Comparison of ENCODE assay signal across 7 mouse cellular contexts in genomic region chr11:69662967-69663671, GRCm38 (mm10). TPM values are rescaled to one million over a fixed set of nuclear protein-coding genes. Genes with fewer than 3 reads are reported as not detected.
DNase-seq lines count a peak whose midpoint lies in the region; ATAC-seq and TF ChIP-seq lines count a peak whose summit lies in the region.

No protein-coding gene starts in this region.

- no peaks in the 10 kb centered on the region for H3K9me3 ChIP-seq in lung, embryonic 14.5 days (ENCODE audit: low read depth, low read length)
- H3K9me3 ChIP-seq in embryonic facial prominence, embryonic 15.5 days (replicated peaks) = no peaks in the 10 kb centered on the region
- H3K9me3 ChIP-seq in intestine, embryonic 16.5 days (ENCODE audit: control insufficient read depth, low read length) = no peaks in the 10 kb centered on the region
- no peaks in the 10 kb centered on the region for H3K9me3 ChIP-seq in neural tube, embryonic 15.5 days (replicated peaks)

- H3K4me1 ChIP-seq in lung, embryonic 14.5 days (ENCODE audit: insufficient read depth) = 0 out of 2 replicates have a peak, but pooled peaks cover 3% of the 10 kb centered on the region
- peaks cover 18% of the 10 kb centered on the region for H3K4me1 ChIP-seq in embryonic facial prominence, embryonic 15.5 days
- H3K4me1 ChIP-seq in intestine, embryonic 16.5 days (ENCODE audit: control insufficient read depth, insufficient read depth, low read length) = peaks cover 6% of the 10 kb centered on the region
- H3K4me1 ChIP-seq in neural tube, embryonic 15.5 days = peaks cover 28% of the 10 kb centered on the region

- 55% methylated on average over 13 of the region's 13 CpGs for WGBS in lung, embryonic 14.5 days
- 67% methylated on average over 13 of the region's 13 CpGs for WGBS in embryonic facial prominence, embryonic 15.5 days
- 65% methylated on average over 13 of the region's 13 CpGs for WGBS in intestine, embryonic 16.5 days
- 68% methylated on average over 13 of the region's 13 CpGs for WGBS in neural tube, embryonic 15.5 days

- peak overlapping the region; percentile 96 for H3K27ac ChIP-seq in lung, embryonic 14.5 days (ENCODE audit: low read depth)
- peak overlapping the region; percentile 96 for H3K27ac ChIP-seq in embryonic facial prominence, embryonic 15.5 days (replicated peaks)
- H3K27ac ChIP-seq in intestine, embryonic 16.5 days (ENCODE audit: low read length) = peak overlapping the region; percentile 96
- H3K27ac ChIP-seq in neural tube, embryonic 15.5 days (replicated peaks) = peak overlapping the region; percentile 97

- no peak for TF ChIP-seq CTCF in lung, embryonic 14.5 days (IDR thresholded peaks at IDR 0.05; ENCODE audit: low read depth)

- H3K9ac ChIP-seq in lung, embryonic 14.5 days = peak overlapping the region; percentile 59
- peak overlapping the region; percentile 15; the same call in 1 of the 2 replicates for H3K9ac ChIP-seq in embryonic facial prominence, embryonic 15.5 days
- peak overlapping the region; percentile 72 for H3K9ac ChIP-seq in intestine, embryonic 16.5 days (ENCODE audit: low read depth, low read length)
- H3K9ac ChIP-seq in neural tube, embryonic 15.5 days (replicated peaks) = peak overlapping the region; percentile 61

- peaks cover 57% of the 10 kb centered on the region for H3K36me3 ChIP-seq in lung, embryonic 14.5 days (ENCODE audit: insufficient read depth)
- peaks cover 53% of the 10 kb centered on the region for H3K36me3 ChIP-seq in embryonic facial prominence, embryonic 15.5 days
- peaks cover 21% of the 10 kb centered on the region for H3K36me3 ChIP-seq in intestine, embryonic 16.5 days (ENCODE audit: control insufficient read depth, insufficient read depth, low read length)
- peaks cover 58% of the 10 kb centered on the region for H3K36me3 ChIP-seq in neural tube, embryonic 15.5 days

- no peak for DNase-seq in lung, embryonic 14.5 days
- DNase-seq in lung, postnatal 14 days = no peak
- DNase-seq in gastrocnemius, postnatal 25 days = no peak
- no peak for DNase-seq in frontal cortex, postnatal 36 days (ENCODE audit: low spot score in 2 of 2)

- peak overlapping the region; percentile 51 for H3K4me3 ChIP-seq in lung, embryonic 14.5 days (ENCODE audit: low read depth, low read length)
- peak overlapping the region; percentile 56 for H3K4me3 ChIP-seq in embryonic facial prominence, embryonic 15.5 days (replicated peaks)
- H3K4me3 ChIP-seq in intestine, embryonic 16.5 days (ENCODE audit: low read length) = peak overlapping the region; percentile 64
- peak overlapping the region; percentile 66 for H3K4me3 ChIP-seq in neural tube, embryonic 15.5 days (replicated peaks)

- no peaks in the 10 kb centered on the region for H3K27me3 ChIP-seq in lung, embryonic 14.5 days (ENCODE audit: insufficient read depth, low read length)
- H3K27me3 ChIP-seq in embryonic facial prominence, embryonic 15.5 days = no peaks in the 10 kb centered on the region
- H3K27me3 ChIP-seq in intestine, embryonic 16.5 days (replicated peaks; ENCODE audit: control insufficient read depth, insufficient read depth, low read length) = no peaks in the 10 kb centered on the region
- H3K27me3 ChIP-seq in neural tube, embryonic 15.5 days (replicated peaks) = no peaks in the 10 kb centered on the region

- ATAC-seq in lung, embryonic 14.5 days (ENCODE audit: insufficient read depth) = peak; percentile 1; the same call in 1 of the 2 replicates
- ATAC-seq in embryonic facial prominence, embryonic 15.5 days (ENCODE audit: insufficient number of reproducible peaks, low FRiP score, low TSS enrichment, low read depth) = no peak
- no peak for ATAC-seq in intestine, embryonic 16.5 days
- peak; percentile 22 for ATAC-seq in neural tube, embryonic 15.5 days (ENCODE audit: low FRiP score)

- peak overlapping the region; percentile 64 for H3K4me2 ChIP-seq in lung, embryonic 14.5 days
- H3K4me2 ChIP-seq in embryonic facial prominence, embryonic 15.5 days (replicated peaks) = peak overlapping the region; percentile 48
- H3K4me2 ChIP-seq in intestine, embryonic 16.5 days (ENCODE audit: low read depth, low read length) = peak overlapping the region; percentile 69
- peak overlapping the region; percentile 65 for H3K4me2 ChIP-seq in neural tube, embryonic 15.5 days

RNA-seq across cellular contexts. Expression of gene Mpdu1, which starts 0.7 kb away (rescaled TPM):
- polyA plus RNA-seq in lung, embryonic 14.5 days (2014; fragmentation: Nextera tagmentation; extraction: Ambion mirVana) = 29.4 and 32.2 TPM in 2 replicates
- 66.5 and 67.3 TPM in 2 replicates for polyA plus RNA-seq in embryonic facial prominence, embryonic 15.5 days (2015; fragmentation: Nextera tagmentation; extraction: Ambion mirVana)
- polyA plus RNA-seq in intestine, embryonic 16.5 days (2015; fragmentation: Nextera tagmentation; extraction: Ambion mirVana) = 68.3 and 69.9 TPM in 2 replicates
- polyA plus RNA-seq in neural tube, embryonic 15.5 days (2015; fragmentation: Nextera tagmentation; extraction: Ambion mirVana) = 95.1 and 101 TPM in 2 replicates
- 10 to 100 TPM in 1 of 2 experiments, 1 to 10 TPM in 1; 6.6 to 10.0 TPM for total RNA-seq in gastrocnemius, postnatal 25 days (2021)

RNA-seq across cellular contexts. Expression of gene Cd68, which starts 2.8 kb away (rescaled TPM):
- 12.1 and 13.5 TPM in 2 replicates for polyA plus RNA-seq in lung, embryonic 14.5 days (2014; fragmentation: Nextera tagmentation; extraction: Ambion mirVana)
- polyA plus RNA-seq in embryonic facial prominence, embryonic 15.5 days (2015; fragmentation: Nextera tagmentation; extraction: Ambion mirVana) = 26.3 and 28.3 TPM in 2 replicates
- polyA plus RNA-seq in intestine, embryonic 16.5 days (2015; fragmentation: Nextera tagmentation; extraction: Ambion mirVana) = 14.0 and 14.7 TPM in 2 replicates
- polyA plus RNA-seq in neural tube, embryonic 15.5 days (2015; fragmentation: Nextera tagmentation; extraction: Ambion mirVana) = 9.0 and 13.0 TPM in 2 replicates
- 1 to 10 TPM; 1.3 to 9.1 TPM for total RNA-seq in gastrocnemius, postnatal 25 days (2021)

RNA-seq across cellular contexts. Expression of gene Sox15, which starts 8.0 kb away (rescaled TPM):
- not detected in 2 replicates for polyA plus RNA-seq in lung, embryonic 14.5 days (2014; fragmentation: Nextera tagmentation; extraction: Ambion mirVana)
- polyA plus RNA-seq in embryonic facial prominence, embryonic 15.5 days (2015; fragmentation: Nextera tagmentation; extraction: Ambion mirVana) = 5.2 TPM in 2 replicates
- polyA plus RNA-seq in intestine, embryonic 16.5 days (2015; fragmentation: Nextera tagmentation; extraction: Ambion mirVana) = not detected in 2 replicates
- polyA plus RNA-seq in neural tube, embryonic 15.5 days (2015; fragmentation: Nextera tagmentation; extraction: Ambion mirVana) = not detected in 2 replicates
- not detected for total RNA-seq in gastrocnemius, postnatal 25 days (2021)

RNA-seq across cellular contexts. Expression of gene Eif4a1, which starts 9.1 kb away (rescaled TPM):
- 695 and 712 TPM in 2 replicates for polyA plus RNA-seq in lung, embryonic 14.5 days (2014; fragmentation: Nextera tagmentation; extraction: Ambion mirVana)
- polyA plus RNA-seq in embryonic facial prominence, embryonic 15.5 days (2015; fragmentation: Nextera tagmentation; extraction: Ambion mirVana) = 447 and 512 TPM in 2 replicates
- 524 and 563 TPM in 2 replicates for polyA plus RNA-seq in intestine, embryonic 16.5 days (2015; fragmentation: Nextera tagmentation; extraction: Ambion mirVana)
- 437 and 477 TPM in 2 replicates for polyA plus RNA-seq in neural tube, embryonic 15.5 days (2015; fragmentation: Nextera tagmentation; extraction: Ambion mirVana)
- total RNA-seq in gastrocnemius, postnatal 25 days (2021) = 100 to 1,000 TPM in 1 of 2 experiments, 10 to 100 TPM in 1; 99.8 to 102 TPM

RNA-seq across cellular contexts. Expression of gene Senp3, which starts 18.8 kb away (rescaled TPM):
- polyA plus RNA-seq in lung, embryonic 14.5 days (2014; fragmentation: Nextera tagmentation; extraction: Ambion mirVana) = 78.7 and 95.0 TPM in 2 replicates
- polyA plus RNA-seq in embryonic facial prominence, embryonic 15.5 days (2015; fragmentation: Nextera tagmentation; extraction: Ambion mirVana) = 83.7 and 90.5 TPM in 2 replicates
- 51.8 and 60.3 TPM in 2 replicates for polyA plus RNA-seq in intestine, embryonic 16.5 days (2015; fragmentation: Nextera tagmentation; extraction: Ambion mirVana)
- 90.8 and 109 TPM in 2 replicates for polyA plus RNA-seq in neural tube, embryonic 15.5 days (2015; fragmentation: Nextera tagmentation; extraction: Ambion mirVana)
- 10 to 100 TPM; 19.1 to 23.5 TPM for total RNA-seq in gastrocnemius, postnatal 25 days (2021)

Comparison
In these comparisons a context has a peak if more than half of its experiments do, and no peak if none do; other contexts are left out.
1. ATAC-seq: peak in lung, embryonic 14.5 days (single experiment) and neural tube, embryonic 15.5 days (single experiment); none in embryonic facial prominence, embryonic 15.5 days (single experiment) and intestine, embryonic 16.5 days (single experiment).
2. H3K9ac ChIP-seq: peak in every context shown above with its lines; median percentile 72 in intestine, embryonic 16.5 days; 61 in neural tube, embryonic 15.5 days; 59 in lung, embryonic 14.5 days; 15 in embryonic facial prominence, embryonic 15.5 days.
3. Peak in every context shown above with its lines, with median percentiles within 50 percentile points of each other: H3K27ac ChIP-seq, H3K4me2 ChIP-seq and H3K4me3 ChIP-seq.